Mouse (Mus musculus) heart, postnatal 0 days (tissue): ENCODE measurements around the gene Zgpat.

Experiments used
- CTCF ChIP-seq: IDR thresholded peaks from 2 replicates; pipeline ENCODE4 v1.5.1; 2016; ENCODE audit warnings: antibody characterized with exemption, control low read depth, low read depth
- EP300 ChIP-seq: IDR thresholded peaks from 2 replicates; pipeline ENCODE4 v1.6.1; 2016; ENCODE audit warnings: antibody characterized with exemption, low read depth

DNA sequence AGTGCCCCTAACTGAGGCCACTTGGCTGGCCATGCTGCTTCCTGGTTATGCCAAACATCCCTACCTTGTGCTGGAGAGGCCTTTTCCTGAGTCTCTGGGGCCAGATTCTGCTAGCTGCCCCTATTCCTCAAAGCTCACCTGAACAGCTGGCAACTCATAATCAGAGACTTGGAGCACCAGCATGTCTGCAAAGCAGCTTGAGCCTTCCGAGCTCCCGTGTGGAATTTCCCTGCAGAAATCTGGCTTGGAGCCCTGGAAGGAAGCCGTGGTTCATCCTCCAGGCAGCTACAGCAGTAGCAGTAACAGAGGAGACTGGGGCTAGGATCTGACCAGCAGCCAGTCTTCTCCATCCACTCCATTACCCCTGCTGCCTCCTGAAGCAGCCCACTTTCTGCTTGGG, 21.2 kb downstream of the Zgpat start:
- TF ChIP-seq EP300 (no peak), CTCF (no peak)
